Mouse (Mus musculus): ENCODE data around the gene Ddo. TPM values are rescaled to one million over a fixed set of nuclear protein-coding genes. Genes with fewer than 3 reads are reported as not detected.

Gene Ddo
- polyA plus RNA-seq, 1 experiment, result 0.84 TPM

DNA sequence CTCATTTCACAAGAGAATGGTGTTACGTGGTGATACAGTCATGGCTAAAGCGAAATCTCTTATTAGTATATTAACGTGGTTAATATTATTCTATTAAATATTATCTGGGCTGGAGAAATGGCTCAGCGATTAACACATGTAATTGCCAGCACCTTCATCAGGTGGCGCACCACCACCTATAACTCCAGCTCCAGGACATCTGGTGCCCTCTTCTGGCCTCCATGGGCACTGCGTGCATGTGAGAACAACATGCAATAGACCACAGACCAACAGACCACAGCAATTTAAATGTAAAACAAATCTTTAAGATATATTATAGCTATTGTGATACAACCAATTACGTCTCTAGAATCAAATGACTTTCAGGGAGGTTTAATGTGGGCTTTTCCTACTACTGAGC lies 671 bp upstream of the Ddo start:
- 80% methylated on average over 7 of the region's 7 CpGs for WGBS
- no peak overlapping the region for H3K4me3 ChIP-seq (ENCODE audit: low read depth, low read length)
- no peaks in the 10 kb centered on the region for H3K36me3 ChIP-seq (ENCODE audit: control insufficient read depth, insufficient read depth, low read length)
- TF ChIP-seq CTCF (IDR thresholded peaks at IDR 0.05; ENCODE audit: extremely low read depth, insufficient read length, insufficient replicate concordance, low read depth, low read length), result peak; percentile 77; the same call in 1 of the 2 replicates
- TF ChIP-seq POLR2A (IDR thresholded peaks at IDR 0.05; ENCODE audit: low read depth, low read length), result no peak
- H3K27me3 ChIP-seq (ENCODE audit: control insufficient read depth, insufficient read depth, low read length), result no peaks in the 10 kb centered on the region
- no peak overlapping the region for H3K27ac ChIP-seq (ENCODE audit: insufficient read depth, low read depth, low read length)
- no peaks in the 10 kb centered on the region for H3K4me1 ChIP-seq (ENCODE audit: control insufficient read depth, insufficient read depth, insufficient read length, low read length)

DNA sequence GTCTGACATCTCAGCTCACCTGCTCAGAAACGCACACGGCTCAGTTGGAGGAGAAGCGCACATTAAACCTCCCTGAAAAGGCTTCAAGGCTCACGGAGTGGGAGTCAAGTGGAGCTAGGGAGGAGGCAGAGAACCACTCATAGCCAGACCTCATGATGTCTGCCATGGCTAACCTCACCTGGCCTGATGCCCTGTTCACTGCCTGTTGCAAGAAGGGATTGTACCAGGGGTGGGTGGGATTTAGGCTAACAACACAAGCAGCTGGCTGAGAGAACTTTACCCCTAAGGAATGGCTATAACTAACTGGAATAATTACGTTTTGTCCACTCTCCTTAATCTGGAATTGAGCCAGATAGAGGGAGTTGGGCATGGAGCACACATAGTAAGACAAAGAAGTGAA lies 646 bp downstream of the Ddo start:
- peak overlapping the region; percentile 27; the same call in 1 of the 2 replicates for H3K4me3 ChIP-seq (ENCODE audit: low read depth, low read length)
- no peaks in the 10 kb centered on the region for H3K4me1 ChIP-seq (ENCODE audit: control insufficient read depth, insufficient read depth, insufficient read length, low read length)
- peak overlapping the region; percentile 12; the same call in 1 of the 2 replicates for H3K27ac ChIP-seq (ENCODE audit: insufficient read depth, low read depth, low read length)
- H3K36me3 ChIP-seq (ENCODE audit: control insufficient read depth, insufficient read depth, low read length), result no peaks in the 10 kb centered on the region
- 45% methylated on average over 5 of the region's 5 CpGs for WGBS
- H3K27me3 ChIP-seq (ENCODE audit: control insufficient read depth, insufficient read depth, low read length), result no peaks in the 10 kb centered on the region
- TF ChIP-seq CTCF (IDR thresholded peaks at IDR 0.05; ENCODE audit: extremely low read depth, insufficient read length, insufficient replicate concordance, low read depth, low read length) (no peak), POLR2A (IDR thresholded peaks at IDR 0.05; ENCODE audit: low read depth, low read length) (no peak)

DNA sequence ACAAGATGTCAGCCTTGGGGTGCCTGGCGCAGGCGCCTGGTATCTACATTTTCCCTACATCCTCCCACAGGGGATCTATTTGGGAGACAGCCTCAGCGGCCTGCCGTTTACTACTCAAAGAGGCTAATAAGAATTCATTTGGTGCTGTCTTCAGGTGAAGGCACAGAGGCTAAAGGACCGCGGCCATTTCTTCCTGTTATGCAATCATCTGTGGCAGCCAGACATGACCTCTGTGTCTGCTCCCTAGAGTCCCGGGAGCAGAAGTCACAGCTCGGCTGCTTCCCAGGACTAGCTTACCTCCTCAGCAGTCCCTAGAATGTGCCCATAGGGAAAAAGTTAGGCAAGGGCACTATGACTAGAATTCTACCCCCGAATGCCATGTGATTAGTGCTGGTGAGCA lies 1.1 kb downstream of the Ddo start:
- no peak overlapping the region; the same call in 1 of the 2 replicates for H3K27ac ChIP-seq (ENCODE audit: insufficient read depth, low read depth, low read length)
- TF ChIP-seq CTCF (IDR thresholded peaks at IDR 0.05; ENCODE audit: extremely low read depth, insufficient read length, insufficient replicate concordance, low read depth, low read length) (no peak), POLR2A (IDR thresholded peaks at IDR 0.05; ENCODE audit: low read depth, low read length) (no peak)
- no peaks in the 10 kb centered on the region for H3K27me3 ChIP-seq (ENCODE audit: control insufficient read depth, insufficient read depth, low read length)
- H3K4me1 ChIP-seq (ENCODE audit: control insufficient read depth, insufficient read depth, insufficient read length, low read length), result no peaks in the 10 kb centered on the region
- no peaks in the 10 kb centered on the region for H3K36me3 ChIP-seq (ENCODE audit: control insufficient read depth, insufficient read depth, low read length)
- no peak overlapping the region for H3K4me3 ChIP-seq (ENCODE audit: low read depth, low read length)
- 67% methylated on average over 9 of the region's 9 CpGs for WGBS

DNA sequence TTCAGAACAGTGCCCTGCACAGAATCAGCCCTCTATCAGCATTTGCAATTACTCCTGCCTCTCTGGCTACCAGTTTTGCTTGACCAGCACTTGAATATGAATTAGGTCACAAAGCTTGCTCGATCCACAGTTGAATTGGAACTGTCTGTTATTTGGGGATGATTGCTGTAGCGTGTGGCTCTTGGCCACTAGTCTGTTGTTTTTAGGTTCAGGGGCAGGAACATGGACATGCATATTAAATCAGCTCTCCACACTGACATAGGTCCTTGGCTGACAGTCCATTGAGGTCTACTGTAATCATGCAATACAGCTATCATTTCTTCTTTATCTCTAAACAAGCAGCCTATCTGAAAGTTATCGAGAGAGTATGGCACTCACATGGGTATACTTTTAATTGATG lies 2.3 kb downstream of the Ddo start:
- WGBS, result 73% methylated on average over 3 of the region's 3 CpGs
- TF ChIP-seq CTCF (IDR thresholded peaks at IDR 0.05; ENCODE audit: extremely low read depth, insufficient read length, insufficient replicate concordance, low read depth, low read length) (no peak), POLR2A (IDR thresholded peaks at IDR 0.05; ENCODE audit: low read depth, low read length) (no peak)
- no peaks in the 10 kb centered on the region for H3K4me1 ChIP-seq (ENCODE audit: control insufficient read depth, insufficient read depth, insufficient read length, low read length)
- H3K36me3 ChIP-seq (ENCODE audit: control insufficient read depth, insufficient read depth, low read length), result no peaks in the 10 kb centered on the region
- no peaks in the 10 kb centered on the region for H3K27me3 ChIP-seq (ENCODE audit: control insufficient read depth, insufficient read depth, low read length)
- H3K4me3 ChIP-seq (ENCODE audit: low read depth, low read length), result no peak overlapping the region
- H3K27ac ChIP-seq (ENCODE audit: insufficient read depth, low read depth, low read length), result no peak overlapping the region

DNA sequence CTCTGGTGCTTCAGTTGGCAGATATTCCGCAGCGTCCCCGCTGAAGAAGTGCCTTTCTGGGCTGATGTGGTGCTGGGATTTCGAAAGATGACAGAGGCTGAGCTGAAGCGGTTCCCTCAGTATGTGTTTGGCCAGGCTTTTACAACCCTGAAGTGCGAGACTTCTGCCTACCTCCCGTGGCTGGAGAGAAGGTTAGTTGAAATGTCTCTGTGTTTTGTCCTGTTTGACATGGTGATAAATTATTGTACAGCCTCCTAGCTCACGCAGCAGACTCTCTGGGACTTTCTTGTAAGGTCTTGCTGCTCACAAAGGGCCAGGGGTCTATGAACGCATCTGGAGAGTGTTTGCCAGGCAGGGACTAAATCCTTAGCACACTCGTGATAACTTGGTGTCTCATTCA lies 7.5 kb downstream of the Ddo start:
- H3K4me1 ChIP-seq (ENCODE audit: control insufficient read depth, insufficient read depth, insufficient read length, low read length), result peaks cover 2% of the 10 kb centered on the region; the same call in 1 of the 2 replicates
- TF ChIP-seq CTCF (IDR thresholded peaks at IDR 0.05; ENCODE audit: extremely low read depth, insufficient read length, insufficient replicate concordance, low read depth, low read length), result no peak
- no peak for TF ChIP-seq POLR2A (IDR thresholded peaks at IDR 0.05; ENCODE audit: low read depth, low read length)
- H3K27ac ChIP-seq (ENCODE audit: insufficient read depth, low read depth, low read length), result no peak overlapping the region
- no peak overlapping the region for H3K4me3 ChIP-seq (ENCODE audit: low read depth, low read length)
- H3K36me3 ChIP-seq (ENCODE audit: control insufficient read depth, insufficient read depth, low read length), result no peaks in the 10 kb centered on the region
- WGBS, result 62% methylated on average over 10 of the region's 10 CpGs
- H3K27me3 ChIP-seq (ENCODE audit: control insufficient read depth, insufficient read depth, low read length), result no peaks in the 10 kb centered on the region

DNA sequence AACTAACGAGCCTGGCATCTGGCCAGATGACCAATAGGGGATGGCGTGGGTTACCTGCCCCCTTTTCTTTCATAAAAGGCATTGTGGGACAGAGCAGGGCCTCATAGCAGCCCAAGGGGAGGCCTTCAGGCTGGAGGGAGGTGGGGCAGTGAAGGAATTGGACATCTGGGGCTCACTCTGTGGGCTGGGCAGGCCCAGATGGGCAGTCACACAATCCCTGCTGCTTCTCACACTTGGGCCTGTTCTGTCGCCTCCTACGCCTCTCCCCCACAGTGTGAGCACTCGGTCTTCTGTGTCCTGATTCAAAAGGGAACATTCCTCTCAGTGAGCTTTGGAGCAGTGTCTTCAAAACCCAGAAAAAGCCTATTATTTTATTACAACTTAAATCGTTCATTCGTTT lies 8.5 kb downstream of the Ddo start:
- TF ChIP-seq CTCF (IDR thresholded peaks at IDR 0.05; ENCODE audit: extremely low read depth, insufficient read length, insufficient replicate concordance, low read depth, low read length), result no peak
- no peak for TF ChIP-seq POLR2A (IDR thresholded peaks at IDR 0.05; ENCODE audit: low read depth, low read length)

DNA sequence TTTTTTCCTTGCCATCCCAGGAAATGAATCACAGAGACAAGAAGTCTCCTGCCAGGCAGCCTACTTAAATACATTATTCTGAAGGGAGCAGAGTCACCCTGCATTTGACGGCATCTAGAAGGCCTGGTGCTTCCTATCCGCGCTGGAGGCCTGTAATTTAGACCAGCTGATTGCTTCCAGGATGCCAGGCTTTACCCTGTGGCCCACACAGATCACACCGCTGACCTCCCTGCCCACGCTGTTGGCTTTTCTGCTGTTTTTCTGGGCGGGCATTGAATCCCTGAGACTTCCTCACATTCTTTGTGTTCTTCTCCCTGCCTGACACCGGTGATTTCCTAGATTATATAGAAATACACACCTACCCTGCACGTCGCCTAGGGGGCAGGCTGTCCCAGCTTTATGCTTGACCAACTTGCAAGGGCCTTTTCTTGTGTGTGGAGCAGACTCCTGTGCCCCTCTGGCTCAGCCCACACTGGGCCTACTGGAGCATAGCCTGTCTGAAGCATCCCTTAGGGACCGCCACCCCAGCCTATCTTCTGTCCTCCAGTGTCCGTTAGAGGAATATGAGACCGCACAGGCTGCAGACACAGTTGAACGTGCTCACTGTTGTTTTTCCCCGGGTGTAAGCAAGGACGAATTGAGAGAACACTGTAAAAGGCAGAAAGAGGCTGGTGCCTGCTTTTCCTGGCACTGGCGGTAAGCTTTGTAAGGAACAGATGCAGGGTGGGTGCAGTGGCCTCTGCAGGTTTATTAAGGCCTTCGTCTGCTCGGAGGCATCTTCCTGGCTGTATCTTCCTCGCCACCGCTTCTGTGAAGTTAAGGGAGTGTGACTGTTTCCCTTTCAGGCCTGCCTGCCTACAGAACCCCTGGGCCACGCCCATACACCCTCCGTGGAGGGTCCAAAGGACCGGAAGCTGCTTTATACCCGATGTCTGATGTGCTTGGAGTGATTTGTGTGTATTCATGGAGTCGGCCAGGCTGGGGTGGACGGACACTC lies 9.3 kb downstream of the Ddo start:
- no peak for TF ChIP-seq CTCF (IDR thresholded peaks at IDR 0.05; ENCODE audit: extremely low read depth, insufficient read length, insufficient replicate concordance, low read depth, low read length)
- TF ChIP-seq POLR2A (IDR thresholded peaks at IDR 0.05; ENCODE audit: low read depth, low read length), result no peak
- WGBS, result 80% methylated on average over 26 of the region's 26 CpGs
- no peak overlapping the region for H3K27ac ChIP-seq (ENCODE audit: insufficient read depth, low read depth, low read length)

More for the DNA sequence above, 8.5 kb downstream of the Ddo start:
- WGBS, result 76% methylated on average over 7 of the region's 7 CpGs
- peaks cover 2% of the 10 kb centered on the region; the same call in 1 of the 2 replicates for H3K4me1 ChIP-seq (ENCODE audit: control insufficient read depth, insufficient read depth, insufficient read length, low read length)
- H3K27me3 ChIP-seq (ENCODE audit: control insufficient read depth, insufficient read depth, low read length), result no peaks in the 10 kb centered on the region
- no peak overlapping the region for H3K27ac ChIP-seq (ENCODE audit: insufficient read depth, low read depth, low read length)
- no peak overlapping the region for H3K4me3 ChIP-seq (ENCODE audit: low read depth, low read length)
- no peaks in the 10 kb centered on the region for H3K36me3 ChIP-seq (ENCODE audit: control insufficient read depth, insufficient read depth, low read length)

More for the DNA sequence above, 9.3 kb downstream of the Ddo start:
- no peaks in the 10 kb centered on the region for H3K36me3 ChIP-seq (ENCODE audit: control insufficient read depth, insufficient read depth, low read length)
- peaks cover 2% of the 10 kb centered on the region; the same call in 1 of the 2 replicates for H3K4me1 ChIP-seq (ENCODE audit: control insufficient read depth, insufficient read depth, insufficient read length, low read length)
- H3K4me3 ChIP-seq (ENCODE audit: low read depth, low read length), result no peak overlapping the region
- no peaks in the 10 kb centered on the region for H3K27me3 ChIP-seq (ENCODE audit: control insufficient read depth, insufficient read depth, low read length)
